Mouse (Mus musculus) ES-E14 (cell line): ENCODE measurements around the gene Abl1. TPM values are rescaled to one million over a fixed set of nuclear protein-coding genes. Genes with fewer than 3 reads are reported as not detected.

Source experiments
- DNase-seq: peaks from one replicate; pipeline ENCODE4 v3.0.0-alpha.2; 2013; ENCODE audit warnings: low read depth, low spot score
- H3K27ac ChIP-seq: 2 replicates; pipeline ENCODE4 v1.5.1; 2012; ENCODE audit warnings: low read depth, mild to moderate bottlenecking, low read length, moderate library complexity, mixed read lengths; ENCODE audit not compliant: poor library complexity, insufficient read depth, severe bottlenecking
- H3K36me3 ChIP-seq: 2 replicates; pipeline ENCODE4 v1.6.1; 2012; ENCODE audit warnings: mild to moderate bottlenecking, low read length, moderate library complexity, mixed read lengths; ENCODE audit not compliant: control insufficient read depth, poor library complexity, insufficient read depth, severe bottlenecking
- H3K4me1 ChIP-seq, 2 experiments: fragments of 150-350 bp in 1 of 2; sonication (generic) in 1 of 2; 2 replicates each; pipeline ENCODE4 v1.6.1; 2012; ENCODE audit warnings: low read length in 2 of 2, mild to moderate bottlenecking in 1 of 2, mixed read lengths in 1 of 2; ENCODE audit not compliant: control insufficient read depth in 2 of 2, insufficient read depth in 2 of 2, poor library complexity in 1 of 2
- H3K4me3 ChIP-seq, 2 experiments: fragments of 150-350 bp in 1 of 2; sonication (generic) in 1 of 2; 2 replicates each; pipeline ENCODE4 v1.5.1; 2012; ENCODE audit warnings: low read length in 2 of 2, low read depth in 1 of 2, mild to moderate bottlenecking in 1 of 2, mixed read lengths in 1 of 2; ENCODE audit not compliant: insufficient read depth in 1 of 2, poor library complexity in 1 of 2, severe bottlenecking in 1 of 2
- H3K9ac ChIP-seq: 2 replicates; pipeline ENCODE4 v1.6.1; 2012; ENCODE audit warnings: low read depth, mild to moderate bottlenecking, low read length, mixed read lengths; ENCODE audit not compliant: poor library complexity, insufficient read depth, severe bottlenecking
- H3K9me3 ChIP-seq: fragments of 150-350 bp; sonication (generic); 2 replicates; pipeline ENCODE4 v1.6.1; 2012; ENCODE audit warnings: low read depth, mild to moderate bottlenecking, low read length; ENCODE audit not compliant: control insufficient read depth, insufficient read depth
- CHD2 ChIP-seq: IDR thresholded peaks from 2 replicates; pipeline ENCODE4 v1.6.1; 2014; ENCODE audit warnings: mild to moderate bottlenecking, low read depth, low read length, inconsistent platforms
- HCFC1 ChIP-seq: IDR thresholded peaks from 2 replicates; pipeline ENCODE4 v1.6.1; 2012; ENCODE audit warnings: low read length, inconsistent platforms, borderline replicate concordance; ENCODE audit not compliant: insufficient read depth
- MAFK ChIP-seq: IDR thresholded peaks from 2 replicates; pipeline ENCODE4 v1.6.1; 2014; ENCODE audit warnings: mild to moderate bottlenecking, low read depth, low read length, inconsistent platforms; ENCODE audit not compliant: insufficient read depth
- ZC3H11A ChIP-seq: IDR thresholded peaks from 2 replicates; pipeline ENCODE4 v1.6.1; 2012; ENCODE audit warnings: low read depth, mild to moderate bottlenecking, inconsistent platforms, low read length, borderline replicate concordance
- ZNF384 ChIP-seq: IDR thresholded peaks from 2 replicates; pipeline ENCODE4 v1.6.1; 2012; ENCODE audit warnings: low read depth, low read length, inconsistent platforms
- in situ Hi-C, 2 experiments: fragments of 600-800 bp; cut with MboI; formaldehyde crosslinking; loops; one replicate each; pipeline ENCODE4 v1.15.1; 2025; ENCODE audit warnings: low sequenced_read_pairs in 2 of 2, inconsistent platforms in 1 of 2; ENCODE audit not compliant: unreplicated experiment in 2 of 2
- total RNA-seq: library from RNA; depleted of rRNA; stranded (reverse); fragments of 300-350 nt; gene quantifications from 2 replicates; pipeline ENCODE4 v1.2.3, GENCODE M21; 2012; rRNA removed

The Abl1 gene
- total RNA-seq, 1 experiment, result 41.9 TPM

- Histone ChIP-seq H3K9ac (no peak overlapping the region), H3K4me3 (no peak overlapping the region), H3K36me3 (no peaks in the 10 kb centered on the region), H3K9me3 (no peaks in the 10 kb centered on the region), H3K27ac (no peak overlapping the region), H3K4me1 (peaks cover 0 to 2% of the 10 kb centered on the region in 2 experiments; a peak in 1 of 4 replicates)
- no peak for DNase-seq
- in situ Hi-C loops, result no loop called here
- TF ChIP-seq ZC3H11A, result no peak
- no peak for TF ChIP-seq ZNF384
- TF ChIP-seq HCFC1, result no peak
- TF ChIP-seq MAFK, result no peak
- no peak for TF ChIP-seq CHD2
Measured at GRCm38 (mm10) chr2:31850141-31850540, 162.0 kb downstream of the Abl1 start.

Other genes starting within 250 kb of the Abl1 start
- gene Ass1, start 218.2 kb upstream of the Abl1 start, total RNA-seq, result 120 and 154 TPM in 2 replicates
- gene Fubp3, start 115.7 kb upstream of the Abl1 start, total RNA-seq, result 76.0 and 94.4 TPM in 2 replicates
- 0.13 TPM in 1 of 2 replicates, not detected in the other for gene Prdm12, start 48.3 kb upstream of the Abl1 start, total RNA-seq
- gene Exosc2, start 17.7 kb upstream of the Abl1 start, total RNA-seq, result 103 and 105 TPM in 2 replicates
- gene Qrfp, start 122.2 kb downstream of the Abl1 start, total RNA-seq, result 0.05 TPM in 1 of 2 replicates, not detected in the other
- gene Fibcd1, start 157.6 kb downstream of the Abl1 start, total RNA-seq, result 0.11 and 0.22 TPM in 2 replicates
- gene Lamc3, start 198.9 kb downstream of the Abl1 start, total RNA-seq, result 0.11 and 0.18 TPM in 2 replicates